Mouse (Mus musculus): ENCODE results near the gene Mtus2.
"Not testable (repeated sequence)": the region's sequence is repeated elsewhere in the genome, so short reads cannot be mapped to it uniquely, and the experiment has no call there.

Gene Mtus2

GRCm38 (mm10) chr5:148287529-148287928, 330.4 kb downstream of the Mtus2 start:
- no peak for DNase-seq

- no peak for DNase-seq
These were observed 331.7 kb downstream of the Mtus2 start for GRCm38 (mm10) chr5:148288804-148289203.

GRCm38 (mm10) chr5:148289951-148290350, 332.8 kb downstream of the Mtus2 start:
- no peak for DNase-seq

GRCm38 (mm10) chr5:148292862-148293261, 335.7 kb downstream of the Mtus2 start:
- no peak for DNase-seq

- DNase-seq = peak; percentile 55
These were observed 336.2 kb downstream of the Mtus2 start for GRCm38 (mm10) chr5:148293346-148293745.

GRCm38 (mm10) chr5:148302968-148303367, 345.8 kb downstream of the Mtus2 start:
- no peak for DNase-seq

GRCm38 (mm10) chr5:148304112-148304511, 347.0 kb downstream of the Mtus2 start:
- no peak for DNase-seq

- DNase-seq = no peak
These were observed 353.7 kb downstream of the Mtus2 start for GRCm38 (mm10) chr5:148310790-148311189.

- peak; percentile 27 for DNase-seq
These were observed 355.3 kb downstream of the Mtus2 start for GRCm38 (mm10) chr5:148312443-148312842.

GRCm38 (mm10) chr5:148314931-148315330, 357.8 kb downstream of the Mtus2 start:
- no peak for DNase-seq

GRCm38 (mm10) chr5:148325317-148325885, 368.3 kb downstream of the Mtus2 start:
- peak; percentile 46 for DNase-seq

- DNase-seq = not testable (repeated sequence)
These were observed 369.2 kb downstream of the Mtus2 start for GRCm38 (mm10) chr5:148326295-148326694.

- DNase-seq = no peak
These were observed 371.9 kb downstream of the Mtus2 start for GRCm38 (mm10) chr5:148328982-148329381.

GRCm38 (mm10) chr5:148331229-148331776, 374.2 kb downstream of the Mtus2 start:
- no peak for DNase-seq

- DNase-seq = no peak
These were observed 375.0 kb downstream of the Mtus2 start for GRCm38 (mm10) chr5:148331926-148332621.

GRCm38 (mm10) chr5:148332622-148332974, 375.5 kb downstream of the Mtus2 start:
- peak; percentile 72 for DNase-seq

- DNase-seq = no peak
These were observed 382.0 kb downstream of the Mtus2 start for GRCm38 (mm10) chr5:148339126-148339525.

GRCm38 (mm10) chr5:148342061-148342741, 385.1 kb downstream of the Mtus2 start:
- DNase-seq = no peak

GRCm38 (mm10) chr5:148344374-148344773, 387.3 kb downstream of the Mtus2 start:
- no peak for DNase-seq

GRCm38 (mm10) chr5:148346543-148346942, 389.4 kb downstream of the Mtus2 start:
- no peak for DNase-seq

- no peak for DNase-seq
These were observed 391.0 kb downstream of the Mtus2 start for GRCm38 (mm10) chr5:148348153-148348552.

GRCm38 (mm10) chr5:148349327-148350011, 392.3 kb downstream of the Mtus2 start:
- no peak for DNase-seq

- DNase-seq = no peak
These were observed 396.3 kb downstream of the Mtus2 start for GRCm38 (mm10) chr5:148353429-148353828.

Measured in right cerebral cortex, postnatal 14 days (tissue).